Mouse (Mus musculus) CH12.LX (cell line): Measurements from ENCODE around the gene Lpcat3.

Source experiments
- CTCF ChIP-seq, 2 experiments: IDR thresholded peaks in 1 of 2; conservative IDR thresholded peaks in 1 of 2; 2 replicates each; pipeline ENCODE4 v1.5.1; 2011 to 2012; ENCODE audit warnings: low read depth in 2 of 2, low read length in 2 of 2, improper control_type of control experiment in 1 of 2, inconsistent platforms in 1 of 2, mild to moderate bottlenecking in 1 of 2, moderate library complexity in 1 of 2
- ELF1 ChIP-seq: IDR thresholded peaks from 2 replicates; pipeline ENCODE4 v1.6.1; 2014; ENCODE audit warnings: low read depth, mild to moderate bottlenecking, inconsistent platforms, low read length, improper control_type of control experiment
- MAFK ChIP-seq: IDR thresholded peaks from 2 replicates; pipeline ENCODE4 v1.6.1; 2011; ENCODE audit warnings: low read length, improper control_type of control experiment; ENCODE audit not compliant: insufficient replicate concordance
- POLR2A ChIP-seq: IDR thresholded peaks from 2 replicates; pipeline ENCODE4 v1.6.1; 2011; ENCODE audit warnings: low read depth, mild to moderate bottlenecking, improper control_type of control experiment, low read length
- POLR2AphosphoS2 ChIP-seq: IDR thresholded peaks from 2 replicates; pipeline ENCODE4 v1.6.1; 2011; ENCODE audit warnings: low read depth, low read length, improper control_type of control experiment
- TBP ChIP-seq: conservative IDR thresholded peaks from 2 replicates; pipeline ENCODE4 v1.6.1; 2011; ENCODE audit warnings: low read depth, low read length, improper control_type of control experiment
- TCF12 ChIP-seq: IDR thresholded peaks from 2 replicates; pipeline ENCODE4 v1.6.1; 2014; ENCODE audit warnings: low read depth, mild to moderate bottlenecking, inconsistent platforms, low read length, improper control_type of control experiment
- USF1 ChIP-seq: IDR thresholded peaks from 2 replicates; pipeline ENCODE4 v1.6.1; 2014; ENCODE audit warnings: low read depth, mild to moderate bottlenecking, inconsistent platforms, low read length, improper control_type of control experiment

- TF ChIP-seq ELF1 (no peak), CTCF (conservative IDR thresholded peaks at IDR 0.05 in 1 of 2, IDR thresholded peaks at IDR 0.05 in 1 of 2; ENCODE audit: low read depth in 2 of 2, low read length in 2 of 2) (no peak), TBP (no peak), TCF12 (no peak), MAFK (no peak), USF1 (no peak), POLR2A (no peak), POLR2AphosphoS2 (no peak)
Measured at GRCm38 (mm10) chr6:124739231-124739796, 76.5 kb downstream of the Lpcat3 start.
